Mouse (Mus musculus): Measurements from ENCODE around the gene Fam107b.

GRCm38 (mm10) chr2:3682699-3683098 lies 112.4 kb downstream of the Fam107b start:
- no peak for TF ChIP-seq POLR2A (IDR thresholded peaks at IDR 0.05; ENCODE audit: borderline replicate concordance, extremely low read depth, insufficient read depth, insufficient read length, poor library complexity, severe bottlenecking)
- no peak for TF ChIP-seq CTCF (IDR thresholded peaks at IDR 0.05; ENCODE audit: borderline replicate concordance, extremely low read depth, insufficient read depth, insufficient read length)
